Mouse (Mus musculus) ES-Bruce4 (cell line): ENCODE results near the gene Nudt2.

Experiments
- CTCF ChIP-seq: IDR thresholded peaks from one replicate; pipeline ENCODE4 v1.8.1; 2011; ENCODE audit warnings: low read depth, low read length
- EP300 ChIP-seq: IDR thresholded peaks from 2 replicates; pipeline ENCODE4 v1.6.1; 2011; ENCODE audit warnings: low read depth, low read length; ENCODE audit not compliant: insufficient read depth
- POLR2A ChIP-seq: IDR thresholded peaks from one replicate; pipeline ENCODE4 v1.8.1; 2011; ENCODE audit warnings: low read length; ENCODE audit not compliant: insufficient read depth

GRCm38 (mm10) chr4:41527076-41527475 is 62.1 kb downstream of the Nudt2 start:
- TF ChIP-seq CTCF, result no peak
- TF ChIP-seq POLR2A, result no peak
- no peak for TF ChIP-seq EP300
